Mouse (Mus musculus): ENCODE measurements around the gene Gtsf1.
"Not testable (repeated sequence)": the region's sequence is repeated elsewhere in the genome, so short reads cannot be mapped to it uniquely, and the experiment has no call there.

DNA sequence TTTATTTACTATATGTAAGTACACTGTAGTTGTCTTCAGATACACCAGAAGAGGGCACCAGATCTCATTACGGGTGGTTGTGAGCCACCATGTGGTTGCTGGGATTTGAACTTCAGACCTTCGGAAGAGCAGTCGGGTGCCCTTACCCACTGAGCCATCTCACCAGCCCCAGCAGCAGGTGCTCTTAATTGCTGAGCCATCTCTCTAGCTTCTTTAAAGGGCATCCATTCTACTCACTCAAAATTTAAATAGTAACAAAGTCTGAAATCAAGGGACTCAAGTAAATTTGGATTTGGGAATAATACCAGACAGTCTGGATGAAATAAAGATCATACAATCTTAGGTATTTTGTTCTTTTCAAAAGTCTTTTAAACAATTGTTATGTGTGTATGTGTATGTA lies 24.7 kb downstream of the Gtsf1 start:
- not testable (repeated sequence) for TF ChIP-seq CTCF (IDR thresholded peaks at IDR 0.05; ENCODE audit: low read depth, low read length); POLR2A (IDR thresholded peaks at IDR 0.05; ENCODE audit: extremely low read depth, insufficient read depth, low read length)
